Mouse (Mus musculus) liver, embryonic 16.5 days (tissue): ENCODE results near the gene Arhgap31. TPM values are rescaled to one million over a fixed set of nuclear protein-coding genes. Genes with fewer than 3 reads are reported as not detected.

Experiments
- ATAC-seq: fragments of 200-750 bp; cut with Nextera tagmentation; 2 replicates; pipeline ENCODE4 v1.8.0; 2017; ENCODE audit warnings: low read depth, mild to moderate bottlenecking, moderate number of reproducible peaks, moderate library complexity
- H3K27ac ChIP-seq: fragments of 300-500 bp; sonication (generic); 2 replicates; pipeline ENCODE4 v1.5.1; 2014; ENCODE audit warnings: mild to moderate bottlenecking, low read length
- H3K27me3 ChIP-seq: fragments of 300-500 bp; sonication (generic); 2 replicates; pipeline ENCODE4 v1.6.1; 2014; ENCODE audit warnings: low read depth, low read length, mixed read lengths; ENCODE audit not compliant: control insufficient read depth, insufficient read depth
- H3K36me3 ChIP-seq: fragments of 300-500 bp; sonication (generic); 2 replicates; pipeline ENCODE4 v1.6.1; 2014; ENCODE audit warnings: mild to moderate bottlenecking; ENCODE audit not compliant: control insufficient read depth, insufficient read depth
- H3K4me1 ChIP-seq: fragments of 300-500 bp; sonication (generic); 2 replicates; pipeline ENCODE4 v1.6.1; 2014; ENCODE audit warnings: low read depth, low read length, mixed read lengths; ENCODE audit not compliant: control insufficient read depth
- H3K4me2 ChIP-seq: fragments of 300-500 bp; sonication (generic); 2 replicates; pipeline ENCODE4 v1.6.1; 2014; ENCODE audit warnings: low read depth, low read length, mixed read lengths
- H3K4me3 ChIP-seq: fragments of 300-500 bp; sonication (generic); 2 replicates; pipeline ENCODE4 v1.5.1; 2014; ENCODE audit warnings: low read depth, mild to moderate bottlenecking, low read length
- H3K9ac ChIP-seq: fragments of 300-500 bp; sonication (generic); 2 replicates; pipeline ENCODE4 v1.6.1; 2014; ENCODE audit warnings: low read depth, low read length
- H3K9me3 ChIP-seq: fragments of 300-500 bp; sonication (generic); replicated peaks from 2 replicates; pipeline ENCODE4 v1.6.1; 2016; ENCODE audit warnings: low read length; ENCODE audit not compliant: control insufficient read depth
- WGBS: fragments of 180-500 bp; shearing (Covaris S2); extraction: QIAGEN DNeasy Blood & Tissue Kit; methylation state at CpG from one replicate; pipeline ENCODE4 v1.1.7; 2014; ENCODE audit not compliant: insufficient replicate concordance; 5-methylcytosine and 5-hydroxymethylcytosine counted together
- polyA plus RNA-seq: library from polyadenylated mRNA; unstranded; fragments of >200 nt; fragmentation: Nextera tagmentation; extraction: Ambion mirVana; gene quantifications from 2 replicates; pipeline ENCODE4 v1.2.1, GENCODE M21; 2015

Gene Arhgap31
- polyA plus RNA-seq, 1 experiment from 2014 or later = 1.7 TPM

DNA sequence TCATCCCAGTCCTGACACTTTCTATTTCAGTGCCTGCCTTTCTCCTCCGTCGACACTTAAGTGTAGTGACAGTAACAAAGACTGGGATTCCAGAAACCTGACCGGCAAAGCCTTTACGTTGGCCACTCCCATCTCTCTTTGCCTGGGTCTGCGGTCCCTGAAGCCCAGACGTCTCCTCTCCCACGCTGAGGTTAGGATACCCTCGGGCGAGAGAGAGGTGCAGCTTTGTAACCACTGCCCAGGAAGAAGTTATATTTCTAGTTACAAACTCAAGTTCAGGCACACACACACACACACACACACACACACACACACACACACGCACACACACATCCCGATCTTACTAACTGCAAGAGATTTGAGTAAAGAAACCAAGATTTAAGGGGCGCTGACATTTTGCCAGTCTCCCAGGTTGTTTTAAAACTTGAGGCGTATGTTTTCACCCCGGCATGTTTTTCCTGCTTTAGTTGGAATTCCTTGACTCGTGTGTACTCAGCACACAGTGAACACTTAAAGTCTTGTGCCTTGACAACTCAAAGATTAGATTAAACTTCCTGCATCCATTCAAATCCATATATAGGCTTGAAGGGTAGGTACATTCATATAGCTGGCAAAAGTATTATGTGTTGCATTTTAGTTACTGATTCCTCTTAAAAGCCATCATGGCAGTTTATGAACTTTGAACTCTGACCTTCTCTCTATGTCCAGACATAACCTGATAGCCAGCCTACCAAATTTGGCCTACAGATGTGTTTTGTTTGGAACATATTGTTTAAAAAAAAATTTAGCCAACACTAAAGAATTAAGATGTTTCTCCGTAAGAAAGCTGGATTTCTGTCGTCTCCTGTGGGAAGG, 557 bp upstream of the Arhgap31 start:
- peak overlapping the region; percentile 51; the same call in 1 of the 2 replicates for H3K9ac ChIP-seq
- WGBS = 14% methylated on average over 17 of the region's 17 CpGs
- peaks cover 2% of the 10 kb centered on the region for H3K4me1 ChIP-seq
- H3K36me3 ChIP-seq = no peaks in the 10 kb centered on the region
- peak; percentile 12; the same call in 1 of the 2 replicates for ATAC-seq
- peaks cover 41% of the 10 kb centered on the region for H3K27me3 ChIP-seq
- H3K27ac ChIP-seq = peak overlapping the region; percentile 74
- H3K4me3 ChIP-seq = peak overlapping the region; percentile 68
- H3K4me2 ChIP-seq = peak overlapping the region; percentile 72
- H3K9me3 ChIP-seq = no peaks in the 10 kb centered on the region

DNA sequence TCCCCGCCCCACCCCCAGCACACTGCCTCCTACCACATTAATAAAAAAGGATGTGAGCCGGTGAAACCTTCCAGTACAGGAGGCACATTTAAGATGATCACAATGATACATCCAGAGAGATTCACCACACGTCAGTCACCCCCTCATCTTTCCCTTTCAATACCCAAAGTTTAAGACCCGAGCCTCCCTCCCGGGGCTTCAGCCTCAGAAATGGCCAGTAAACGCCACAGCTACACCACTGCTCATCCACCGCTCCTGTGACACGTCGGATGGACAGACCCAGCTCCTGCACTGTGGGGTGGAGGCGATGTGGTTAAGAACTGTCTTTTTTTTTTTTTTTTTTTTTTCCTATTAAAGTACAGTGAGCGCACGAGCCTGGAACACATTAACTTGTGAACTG, 969 bp downstream of the Arhgap31 start:
- H3K36me3 ChIP-seq = no peaks in the 10 kb centered on the region
- ATAC-seq = no peak
- no peaks in the 10 kb centered on the region for H3K9me3 ChIP-seq
- H3K9ac ChIP-seq = peak overlapping the region; percentile 39; the same call in 1 of the 2 replicates
- H3K4me3 ChIP-seq = peak overlapping the region; percentile 68
- H3K4me1 ChIP-seq = peaks cover 2% of the 10 kb centered on the region
- WGBS = 7% methylated on average over 12 of the region's 12 CpGs
- peaks cover 41% of the 10 kb centered on the region for H3K27me3 ChIP-seq
- peak overlapping the region; percentile 72 for H3K4me2 ChIP-seq
- no peak overlapping the region for H3K27ac ChIP-seq

DNA sequence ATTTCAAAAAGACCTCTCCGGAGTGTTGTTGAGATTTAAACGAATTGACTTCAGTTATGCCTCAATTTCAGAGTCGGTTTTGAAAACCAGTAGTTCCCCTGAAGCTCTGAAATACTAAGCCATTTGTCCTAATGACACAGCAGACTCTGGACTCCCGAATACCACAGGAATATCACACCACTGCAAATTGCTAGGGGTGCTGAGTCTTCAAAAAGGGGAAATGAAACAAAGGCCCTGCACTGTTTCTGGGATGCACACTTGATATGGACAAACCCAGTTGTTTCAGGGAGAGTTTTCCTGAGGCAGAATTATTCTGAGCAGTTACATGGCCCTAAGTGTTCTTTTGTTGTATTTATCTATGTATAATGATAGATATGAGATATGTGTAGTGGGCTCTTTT, 1.8 kb downstream of the Arhgap31 start:
- H3K4me2 ChIP-seq = peak overlapping the region; percentile 72; the same call in 1 of the 2 replicates
- H3K4me3 ChIP-seq = no peak overlapping the region
- no peak overlapping the region for H3K27ac ChIP-seq
- H3K9me3 ChIP-seq = no peaks in the 10 kb centered on the region
- peaks cover 2% of the 10 kb centered on the region for H3K4me1 ChIP-seq
- peaks cover 44% of the 10 kb centered on the region for H3K27me3 ChIP-seq
- H3K9ac ChIP-seq = no peak overlapping the region
- ATAC-seq = no peak
- no peaks in the 10 kb centered on the region for H3K36me3 ChIP-seq
- WGBS = 24% methylated on average over 4 of the region's 4 CpGs

DNA sequence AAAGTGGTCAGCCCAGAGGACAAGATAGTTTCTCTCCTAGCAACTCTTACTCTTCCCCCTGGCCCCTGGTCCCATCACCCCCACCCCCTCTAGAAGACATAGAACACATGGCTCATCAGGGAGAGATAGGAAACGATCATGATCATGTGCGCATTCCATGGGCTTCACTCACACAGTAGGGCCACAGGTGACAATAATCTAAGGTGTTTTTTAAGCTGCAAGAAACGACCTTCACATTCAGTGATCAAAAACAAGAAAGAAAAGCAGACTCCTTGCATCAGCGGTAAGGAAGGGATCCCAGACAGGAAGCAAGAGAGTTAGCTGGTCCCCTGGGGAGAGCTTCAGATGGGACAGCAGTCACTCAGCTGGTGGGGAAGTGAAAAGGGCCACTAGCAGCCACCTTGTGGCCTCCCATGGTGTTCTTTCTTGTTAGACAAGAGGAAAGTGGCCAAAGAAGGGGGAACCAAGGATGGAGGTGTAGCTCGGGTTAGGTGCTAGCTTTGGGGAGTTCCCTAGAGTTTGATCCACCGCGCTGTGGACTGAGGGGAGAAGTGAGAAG, 4.0 kb downstream of the Arhgap31 start:
- Histone ChIP-seq H3K27ac (no peak overlapping the region), H3K27me3 (peaks cover 44% of the 10 kb centered on the region)
- WGBS = 52% methylated on average over 7 of the region's 7 CpGs

DNA sequence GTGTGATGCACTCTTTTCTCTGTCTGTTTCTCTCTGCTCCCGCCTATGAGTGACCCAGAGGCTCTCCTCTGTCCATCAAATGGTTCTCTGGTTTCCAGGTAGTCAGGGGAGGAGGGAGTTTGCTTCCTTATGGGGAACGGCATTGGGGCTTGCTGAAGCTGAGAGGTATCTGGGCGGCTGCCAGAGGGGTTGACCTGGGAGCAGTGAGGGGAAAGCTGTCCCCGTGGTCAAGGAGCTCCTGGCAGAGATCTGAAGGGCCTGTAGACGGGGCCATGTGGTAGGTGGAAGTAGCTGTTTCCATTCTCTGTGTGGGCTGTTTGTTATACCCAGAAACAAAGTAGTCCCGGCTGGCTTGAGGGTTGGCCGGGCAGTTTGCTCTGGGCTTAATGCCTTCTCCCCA, 6.3 kb downstream of the Arhgap31 start:
- H3K4me1 ChIP-seq = no peaks in the 10 kb centered on the region
- no peak overlapping the region for H3K4me2 ChIP-seq
- H3K36me3 ChIP-seq = no peaks in the 10 kb centered on the region
- H3K9me3 ChIP-seq = no peaks in the 10 kb centered on the region
- peaks cover 29% of the 10 kb centered on the region for H3K27me3 ChIP-seq
- WGBS = 54% methylated on average over 7 of the region's 7 CpGs
- H3K4me3 ChIP-seq = no peak overlapping the region
- H3K9ac ChIP-seq = no peak overlapping the region
- ATAC-seq = no peak
- H3K27ac ChIP-seq = no peak overlapping the region

More for the DNA sequence above, 4.0 kb downstream of the Arhgap31 start:
- peaks cover 2% of the 10 kb centered on the region for H3K4me1 ChIP-seq
- H3K4me2 ChIP-seq = no peak overlapping the region
- H3K9ac ChIP-seq = no peak overlapping the region
- no peak overlapping the region for H3K4me3 ChIP-seq
- H3K9me3 ChIP-seq = no peaks in the 10 kb centered on the region
- no peak for ATAC-seq
- H3K36me3 ChIP-seq = no peaks in the 10 kb centered on the region

DNA sequence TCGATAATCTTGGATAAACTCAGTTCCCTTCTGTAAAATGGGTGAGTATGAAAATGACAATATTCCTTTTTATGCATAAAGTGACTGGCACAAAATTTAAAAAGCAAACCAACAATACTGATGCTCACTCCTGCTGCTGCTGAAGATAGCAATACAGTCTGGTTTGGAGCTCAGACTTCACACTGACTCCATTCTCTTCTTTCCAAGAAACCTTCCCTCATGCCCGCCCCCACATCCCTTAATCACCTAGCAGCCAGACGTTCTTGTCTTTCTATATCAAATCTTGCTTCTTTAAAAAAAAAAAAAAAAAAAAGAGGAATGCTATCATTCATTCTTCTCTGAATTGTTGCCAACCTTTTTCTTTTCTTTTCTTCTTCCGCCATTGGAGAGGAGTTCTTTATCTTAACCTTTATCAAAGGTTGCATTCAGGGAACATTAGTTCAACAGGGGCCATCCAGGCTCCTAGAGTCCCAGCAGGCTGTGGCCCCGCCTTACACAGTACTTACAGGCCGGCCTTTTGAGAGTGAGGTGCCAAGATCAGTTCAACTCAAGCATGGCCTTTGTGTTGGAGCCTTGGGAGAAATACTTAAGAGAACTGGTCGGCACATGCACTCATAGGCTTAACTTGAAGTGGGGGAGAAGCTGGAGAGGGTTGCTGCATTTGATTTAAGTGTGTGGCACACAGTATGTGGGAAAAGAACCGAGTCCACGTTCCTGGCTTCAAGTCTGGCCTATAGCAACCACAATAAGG, 7.4 kb downstream of the Arhgap31 start:
- no peaks in the 10 kb centered on the region for H3K9me3 ChIP-seq
- H3K4me3 ChIP-seq = no peak overlapping the region
- H3K27ac ChIP-seq = no peak overlapping the region
- H3K27me3 ChIP-seq = peaks cover 18% of the 10 kb centered on the region
- ATAC-seq = no peak
- H3K9ac ChIP-seq = no peak overlapping the region
- no peak overlapping the region for H3K4me2 ChIP-seq
- 46% methylated on average over 9 of the region's 9 CpGs for WGBS
- no peaks in the 10 kb centered on the region for H3K36me3 ChIP-seq
- no peaks in the 10 kb centered on the region for H3K4me1 ChIP-seq

DNA sequence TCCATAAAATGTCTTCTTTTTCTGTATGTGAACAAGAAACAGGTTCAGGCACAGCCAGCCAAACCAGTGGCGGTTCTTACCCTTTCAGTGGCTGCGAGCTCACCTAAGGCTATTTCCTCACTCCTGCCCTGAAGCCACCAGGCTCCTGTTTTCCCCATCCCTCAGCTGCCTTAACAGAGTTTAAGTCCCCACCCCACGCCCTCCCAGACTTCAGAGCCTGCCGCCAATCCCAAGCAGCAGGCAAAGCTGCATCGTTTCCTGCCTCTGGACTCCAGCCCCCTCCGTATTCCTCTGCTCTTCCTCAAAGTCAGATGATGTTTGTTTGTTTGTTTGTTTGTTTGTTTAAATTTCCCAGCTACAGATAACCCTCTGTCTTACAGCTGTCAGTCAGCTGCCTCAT, 9.6 kb downstream of the Arhgap31 start:
- 53% methylated on average over 6 of the region's 6 CpGs for WGBS
- Histone ChIP-seq H3K9ac (no peak overlapping the region), H3K27ac (no peak overlapping the region), H3K4me3 (no peak overlapping the region), H3K4me1 (no peaks in the 10 kb centered on the region), H3K27me3 (peaks cover 6% of the 10 kb centered on the region), H3K36me3 (no peaks in the 10 kb centered on the region), H3K4me2 (no peak overlapping the region), H3K9me3 (no peaks in the 10 kb centered on the region)
- ATAC-seq = no peak

DNA sequence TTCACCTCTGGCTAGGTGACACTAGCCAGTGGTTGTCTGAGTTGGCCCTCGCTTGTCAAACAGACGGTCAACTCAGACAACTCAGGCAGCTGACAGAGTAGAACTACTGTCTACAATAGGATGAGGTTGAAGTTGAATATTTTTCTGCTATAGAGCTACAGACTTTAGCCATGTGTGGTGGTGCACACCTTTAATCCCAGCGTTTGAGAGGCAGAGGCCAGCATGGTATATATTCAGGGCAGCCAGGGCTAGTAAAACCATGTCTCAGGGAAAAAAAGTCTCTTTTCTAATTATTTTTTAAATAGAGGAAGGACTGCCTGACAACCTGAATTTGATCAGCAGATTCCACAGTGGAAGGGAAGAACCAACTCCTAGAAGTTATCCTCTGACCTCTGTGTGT, 10.8 kb downstream of the Arhgap31 start:
- Histone ChIP-seq H3K27ac (no peak overlapping the region), H3K9me3 (no peaks in the 10 kb centered on the region), H3K4me2 (no peak overlapping the region), H3K4me1 (no peaks in the 10 kb centered on the region), H3K36me3 (no peaks in the 10 kb centered on the region), H3K27me3 (peaks cover 6% of the 10 kb centered on the region), H3K4me3 (no peak overlapping the region), H3K9ac (no peak overlapping the region)
- ATAC-seq = no peak
- WGBS = 50% methylated on average over 3 of the region's 3 CpGs
